Mouse (Mus musculus) left cerebral cortex, postnatal 10 days (tissue): ENCODE results near the gene Trp53bp2. TPM values are rescaled to one million over a fixed set of nuclear protein-coding genes. Genes with fewer than 3 reads are reported as not detected.

ENCODE experiments used
- DNase-seq, 2 experiments: peaks; one replicate each; pipeline ENCODE4 v3.0.0; 2021 to 2022; ENCODE audit warnings: low spot score in 2 of 2, mixed read lengths in 1 of 2; ENCODE audit errors: extremely low spot score in 1 of 2
- intact Hi-C: fragments of 180-260 bp; cut with DNase I; formaldehyde crosslinking; loops from one replicate; pipeline ENCODE4 v1.15.1; 2025
- total RNA-seq, 2 experiments: library from RNA; stranded (reverse); gene quantifications; 2 replicates each; pipeline ENCODE4 v1.2.3; 2021

Gene Trp53bp2
- total RNA-seq, 2 experiments from 2014 or later = 15.6 to 20.3 TPM

- no peak for DNase-seq
- intact Hi-C loops = no loop called here
Measured at GRCm38 (mm10) chr1:182511778-182512177, 102.8 kb downstream of the Trp53bp2 start.

Other genes with a start within 250 kb of the Trp53bp2 start
- not detected for gene Vmn1r1, start 244.7 kb upstream of the Trp53bp2 start, total RNA-seq
- 10 to 100 TPM; 62.6 to 64.1 TPM for gene Degs1, start 126.4 kb upstream of the Trp53bp2 start, total RNA-seq
- 10 to 100 TPM; 42.7 to 44.8 TPM for gene Fbxo28, start 67.5 kb upstream of the Trp53bp2 start, total RNA-seq
- gene Capn2, start 108.4 kb downstream of the Trp53bp2 start, total RNA-seq = 10 to 100 TPM; 59.9 to 64.6 TPM
- gene Capn8, start 155.8 kb downstream of the Trp53bp2 start, total RNA-seq = not detected